Mouse (Mus musculus) heart, adult 2 months (tissue): ENCODE measurements at regions not wholly inside any gene's neighbourhood (a gene's known extent, or its start where the extent isn't known, plus 50 kb on each side); places are given as distances from the start of the nearest gene placed in this dataset.

Source experiments
- CTCF ChIP-seq: fragments of 200-600 bp; IDR thresholded peaks from 2 replicates; pipeline ENCODE4 v1.8.1; 2022; ENCODE audit warnings: antibody characterized with exemption, mild to moderate bottlenecking, moderate library complexity
- EP300 ChIP-seq: fragments of 200-500 bp; IDR thresholded peaks from 2 replicates; pipeline ENCODE4 v1.6.1; 2011; ENCODE audit warnings: low read depth, low read length, control low read depth; ENCODE audit not compliant: insufficient read depth
- POLR2A ChIP-seq: fragments of 200-500 bp; IDR thresholded peaks from 2 replicates; pipeline ENCODE4 v1.6.1; 2011; ENCODE audit warnings: mild to moderate bottlenecking, low read depth, low read length, control low read depth; ENCODE audit not compliant: insufficient read depth

- TF ChIP-seq CTCF = no peak
- no peak for TF ChIP-seq POLR2A
- no peak for TF ChIP-seq EP300
These were observed 462.2 kb downstream of the Dmrt2 start for GRCm38 (mm10) chr19:26134385-26134784.
